Mouse (Mus musculus) heart, postnatal 0 days (tissue): ENCODE results near the gene Tcf3. TPM values are rescaled to one million over a fixed set of nuclear protein-coding genes. Genes with fewer than 3 reads are reported as not detected.

Experiments used
- ATAC-seq: fragments of 200-750 bp; cut with Nextera tagmentation; 2 replicates; pipeline ENCODE4 v1.8.0; 2017; ENCODE audit warnings: low read depth, moderate number of reproducible peaks, moderate library complexity; ENCODE audit not compliant: insufficient read depth
- DNase-seq: peaks from one replicate; pipeline ENCODE4 v3.0.0-alpha.2; 2016; ENCODE audit warnings: low spot score
- H3K27ac ChIP-seq: fragments of 300-500 bp; sonication (generic); 2 replicates; pipeline ENCODE4 v1.5.1; 2014; ENCODE audit warnings: low read depth, mild to moderate bottlenecking
- H3K27me3 ChIP-seq: fragments of 300-500 bp; sonication (generic); 2 replicates; pipeline ENCODE4 v1.6.1; 2014; ENCODE audit warnings: low read length, mixed read lengths; ENCODE audit not compliant: control insufficient read depth, insufficient read depth
- H3K36me3 ChIP-seq: fragments of 300-500 bp; sonication (generic); replicated peaks from 2 replicates; pipeline ENCODE4 v1.6.1; 2014; ENCODE audit warnings: low read length, mixed read lengths; ENCODE audit not compliant: control insufficient read depth, insufficient read depth
- H3K4me1 ChIP-seq: fragments of 300-500 bp; sonication (generic); 2 replicates; pipeline ENCODE4 v1.6.1; 2014; ENCODE audit warnings: antibody characterized with exemption; ENCODE audit not compliant: control insufficient read depth, insufficient read depth
- H3K4me2 ChIP-seq: fragments of 300-500 bp; sonication (generic); 2 replicates; pipeline ENCODE4 v1.6.1; 2014; ENCODE audit warnings: low read depth, mild to moderate bottlenecking, low read length, moderate library complexity
- H3K4me3 ChIP-seq: fragments of 300-500 bp; sonication (generic); 2 replicates; pipeline ENCODE4 v1.5.1; 2014; ENCODE audit warnings: low read depth, low read length
- H3K9ac ChIP-seq: fragments of 300-500 bp; sonication (generic); replicated peaks from 2 replicates; pipeline ENCODE4 v1.6.1; 2014; ENCODE audit warnings: low read depth, low read length, mixed read lengths
- H3K9me3 ChIP-seq: fragments of 300-500 bp; sonication (generic); replicated peaks from 2 replicates; pipeline ENCODE4 v1.6.1; 2016; ENCODE audit warnings: low read length; ENCODE audit not compliant: control insufficient read depth
- CTCF ChIP-seq: IDR thresholded peaks from 2 replicates; pipeline ENCODE4 v1.5.1; 2016; ENCODE audit warnings: antibody characterized with exemption, control low read depth, low read depth
- EP300 ChIP-seq: IDR thresholded peaks from 2 replicates; pipeline ENCODE4 v1.6.1; 2016; ENCODE audit warnings: antibody characterized with exemption, low read depth
- WGBS: fragments of 180-500 bp; shearing (Covaris S2); extraction: QIAGEN DNeasy Blood & Tissue Kit; methylation state at CpG from one replicate; pipeline ENCODE4 v1.1.7; 2014; 5-methylcytosine and 5-hydroxymethylcytosine counted together
- polyA plus RNA-seq: library from polyadenylated mRNA; unstranded; fragments of >200 nt; fragmentation: Nextera tagmentation; extraction: Ambion mirVana; gene quantifications from 2 replicates; pipeline ENCODE4 v1.2.1, GENCODE M21; 2015
- total RNA-seq: library from RNA; depleted of rRNA; stranded (reverse); fragments of >200 nt; gene quantifications from 2 replicates; pipeline ENCODE4 v1.2.3, GENCODE M21; 2014; ENCODE audit warnings: low replicate concordance

The Tcf3 gene
- total and polyA plus RNA-seq, 2 experiments from 2014 or later, result 20.6 to 77.8 TPM

DNA sequence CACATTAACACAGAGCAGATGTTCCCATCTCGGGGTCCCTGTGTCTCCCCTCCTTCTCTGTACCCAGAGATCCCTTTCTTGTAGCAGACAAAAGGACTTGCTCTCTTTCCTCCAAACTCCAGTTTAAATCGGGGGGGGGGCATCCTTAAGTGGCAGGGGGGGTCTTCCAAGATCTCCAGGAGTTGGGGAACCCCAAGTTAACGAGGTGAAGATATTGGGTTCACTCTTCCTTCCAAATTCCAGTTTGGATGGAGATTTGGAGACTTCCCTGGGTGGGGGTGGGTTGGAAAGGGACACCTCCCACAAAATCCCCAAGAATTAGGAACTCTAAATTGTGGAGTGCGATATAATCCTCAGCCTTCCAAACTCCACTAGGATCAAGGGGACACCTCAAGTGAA is 1.1 kb downstream of the Tcf3 start:
- peak overlapping the region; percentile 94 for H3K4me2 ChIP-seq
- H3K27me3 ChIP-seq, result no peaks in the 10 kb centered on the region
- H3K9ac ChIP-seq, result peak overlapping the region; percentile 99
- no peaks in the 10 kb centered on the region for H3K9me3 ChIP-seq
- no peak for DNase-seq
- peaks cover 4% of the 10 kb centered on the region for H3K4me1 ChIP-seq
- no peak for TF ChIP-seq EP300
- TF ChIP-seq CTCF, result no peak
- H3K27ac ChIP-seq, result peak overlapping the region; percentile 96
- no peak for ATAC-seq
- peak overlapping the region; percentile 100 for H3K4me3 ChIP-seq
- 5% methylated on average over 4 of the region's 4 CpGs for WGBS
- peaks cover 31% of the 10 kb centered on the region for H3K36me3 ChIP-seq

DNA sequence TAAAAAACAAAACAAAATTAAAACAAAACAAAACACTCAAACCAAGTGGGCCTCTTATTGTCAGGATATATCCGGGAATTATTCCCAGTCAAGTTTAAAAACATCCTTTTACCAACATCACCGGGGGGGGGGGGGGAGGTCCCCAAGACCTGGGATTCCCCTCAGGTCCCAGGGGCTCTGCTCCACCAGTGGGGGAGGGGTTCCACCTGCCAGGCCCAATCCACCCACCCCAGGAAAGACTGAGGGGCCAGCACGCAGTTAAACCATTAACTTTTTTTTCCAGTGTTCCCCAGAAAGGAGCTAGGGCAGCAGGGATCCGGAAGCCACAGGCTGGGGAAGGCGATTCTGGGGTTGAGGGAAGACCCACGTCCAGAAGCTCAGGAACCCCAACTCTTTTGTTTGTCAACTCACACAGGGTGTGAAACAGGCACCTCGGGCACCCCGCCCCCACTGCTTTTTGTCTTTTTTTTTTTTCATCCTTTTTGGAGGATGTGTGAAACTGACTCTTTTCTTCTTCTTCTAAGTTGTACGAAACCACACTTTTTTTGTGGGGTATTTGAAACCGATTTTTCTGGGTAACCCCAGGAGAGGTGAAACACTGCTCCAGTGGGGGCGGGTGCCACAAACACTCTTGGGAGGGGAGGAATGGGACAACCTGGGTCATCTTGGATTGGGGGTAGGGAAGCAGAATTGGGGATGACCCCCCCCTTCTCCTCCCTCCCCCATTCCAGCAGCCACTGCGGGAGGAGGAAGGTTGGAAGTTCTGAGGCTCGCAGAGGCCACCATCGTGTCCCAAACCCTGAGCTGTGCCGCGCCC is 1.7 kb downstream of the Tcf3 start:
- peak overlapping the region; percentile 16; the same call in 1 of the 2 replicates for H3K27ac ChIP-seq
- H3K9ac ChIP-seq, result peak overlapping the region; percentile 99
- no peak for TF ChIP-seq CTCF
- WGBS, result 39% methylated on average over 15 of the region's 16 CpGs
- peaks cover 4% of the 10 kb centered on the region for H3K4me1 ChIP-seq
- DNase-seq (no peak), ATAC-seq (no peak)
- peak overlapping the region; percentile 100 for H3K4me3 ChIP-seq
- H3K9me3 ChIP-seq, result no peaks in the 10 kb centered on the region
- peaks cover 37% of the 10 kb centered on the region for H3K36me3 ChIP-seq
- H3K27me3 ChIP-seq, result no peaks in the 10 kb centered on the region
- peak overlapping the region; percentile 94 for H3K4me2 ChIP-seq

DNA sequence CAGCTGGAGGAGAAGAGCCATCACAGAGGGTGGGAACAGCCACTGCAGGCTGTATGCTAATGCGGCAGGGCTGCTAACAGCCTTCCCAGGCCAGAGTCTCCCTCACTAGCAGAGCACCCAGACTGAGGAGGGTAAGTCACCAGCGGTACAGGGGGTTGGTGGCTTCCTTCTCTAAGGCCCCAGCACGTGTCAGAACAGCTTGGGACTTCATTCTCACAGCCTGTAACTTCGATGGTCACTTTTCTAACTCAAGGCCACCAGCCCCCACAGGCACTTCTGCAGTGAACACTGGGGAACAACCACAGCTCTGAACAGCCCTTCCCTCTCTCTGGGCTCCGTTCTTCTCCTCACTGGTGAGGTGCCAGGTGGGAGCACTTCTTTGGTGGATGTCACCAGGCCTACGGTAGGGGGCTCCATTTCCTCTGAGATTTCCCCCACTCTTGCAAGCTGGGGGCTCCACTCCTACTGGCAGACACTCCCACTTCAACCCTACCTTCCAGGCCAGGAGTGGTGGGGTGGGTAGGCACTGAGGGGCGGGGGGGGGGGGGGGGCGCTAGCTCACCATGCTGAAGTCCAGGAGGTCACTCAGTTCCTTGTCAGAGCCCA is 3.0 kb downstream of the Tcf3 start:
- ATAC-seq (no peak), DNase-seq (no peak)
- Histone ChIP-seq H3K4me2 (no peak overlapping the region), H3K36me3 (peaks cover 50% of the 10 kb centered on the region), H3K4me3 (no peak overlapping the region), H3K9ac (no peak overlapping the region), H3K27ac (no peak overlapping the region), H3K27me3 (no peaks in the 10 kb centered on the region), H3K4me1 (peaks cover 4% of the 10 kb centered on the region), H3K9me3 (no peaks in the 10 kb centered on the region)
- TF ChIP-seq CTCF (no peak), EP300 (no peak)
- WGBS, result 63% methylated on average over 7 of the region's 8 CpGs

DNA sequence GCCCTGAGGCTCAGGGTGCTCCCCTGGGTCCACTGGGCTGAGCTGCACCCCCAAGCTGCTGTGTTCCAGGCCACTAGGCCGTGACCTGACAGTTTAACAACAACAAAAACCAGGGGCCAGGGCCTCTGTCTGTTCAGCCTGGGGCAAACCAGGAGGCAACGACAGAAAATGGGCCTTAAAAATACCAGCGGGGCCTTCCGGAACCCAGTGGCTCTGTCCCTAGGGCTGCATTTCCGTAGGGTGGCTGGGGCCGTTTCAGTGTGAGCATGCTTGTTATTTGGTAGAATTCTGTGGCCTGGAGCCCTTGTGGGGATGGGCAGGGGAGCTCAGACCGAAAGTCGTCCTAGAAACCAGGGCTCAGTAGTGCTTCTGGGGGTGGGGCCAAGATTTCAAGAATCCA is 3.6 kb downstream of the Tcf3 start:
- Histone ChIP-seq H3K4me1 (peaks cover 4% of the 10 kb centered on the region), H3K4me3 (no peak overlapping the region), H3K36me3 (peaks cover 57% of the 10 kb centered on the region), H3K27me3 (no peaks in the 10 kb centered on the region), H3K9me3 (peaks cover 3% of the 10 kb centered on the region; the same call in 1 of the 2 replicates), H3K9ac (no peak overlapping the region), H3K27ac (no peak overlapping the region), H3K4me2 (no peak overlapping the region)
- TF ChIP-seq EP300, result no peak
- no peak for TF ChIP-seq CTCF
- DNase-seq (no peak), ATAC-seq (no peak)
- WGBS, result 90% methylated on average over 8 of the region's 8 CpGs

DNA sequence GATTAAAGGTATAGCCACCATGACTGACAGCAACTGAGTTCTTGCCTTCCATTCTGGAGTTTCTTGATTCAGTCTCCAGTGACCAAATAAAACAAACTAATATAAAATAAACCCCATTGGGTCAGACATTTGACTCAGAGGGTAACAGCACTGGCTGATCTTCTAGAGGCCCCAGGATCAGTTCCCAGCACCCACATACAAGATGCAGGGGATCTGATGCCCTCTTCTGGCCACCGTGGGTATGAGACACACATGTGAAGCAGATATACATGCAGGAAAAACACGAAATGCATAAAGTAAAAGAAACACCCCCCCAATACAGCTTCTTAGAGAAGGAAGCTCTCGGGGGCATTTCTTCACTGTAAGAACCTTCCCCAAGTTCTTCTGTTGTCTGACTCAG is 8.4 kb downstream of the Tcf3 start:
- H3K4me1 ChIP-seq, result peaks cover 5% of the 10 kb centered on the region; the same call in 1 of the 2 replicates
- H3K27me3 ChIP-seq, result no peaks in the 10 kb centered on the region
- peaks cover 85% of the 10 kb centered on the region for H3K36me3 ChIP-seq
- no peak overlapping the region for H3K9ac ChIP-seq
- WGBS, result 96% methylated on average over 3 of the region's 3 CpGs
- no peak for TF ChIP-seq CTCF
- TF ChIP-seq EP300, result no peak
- H3K27ac ChIP-seq, result no peak overlapping the region
- no peak overlapping the region for H3K4me3 ChIP-seq
- ATAC-seq (no peak), DNase-seq (no peak)
- no peak overlapping the region for H3K4me2 ChIP-seq
- H3K9me3 ChIP-seq, result peaks cover 3% of the 10 kb centered on the region; the same call in 1 of the 2 replicates
